In genomic region chr15:3226573-3226972, GRCm38 (mm10) we compare ENCODE assay signal across 22 mouse cellular contexts.
"Had no signal": no experiment of that assay in that cellular context is flagged by ENCODE, and none has a peak within 500 bp of the region (broad histone marks: within the 10 kb centered on the region; RNA-seq: fewer than 3 reads in every experiment).

No protein-coding gene starts in this region.

- H3K4me3 ChIP-seq: heart, embryonic 10.5 days; heart, embryonic 12.5 days; hindbrain, embryonic 13.5 days; hindbrain, embryonic 15.5 days; kidney, embryonic 15.5 days; limb, embryonic 10.5 days; limb, embryonic 12.5 days had no signal

- DNase-seq: forebrain, postnatal 0 days; gastrocnemius, postnatal 14 days; gastrocnemius, postnatal 36 days; heart, adult 11 months; heart, postnatal 10 days; kidney, adult 11 months; kidney, adult 2 months; kidney, adult 9 months; kidney, postnatal 14 days; kidney, postnatal 36 days; layer of hippocampus, adult 9-11 months; layer of hippocampus, postnatal 36 days had no signal

- H3K27me3 ChIP-seq: heart, embryonic 12.5 days; hindbrain, embryonic 13.5 days; hindbrain, embryonic 15.5 days; kidney, embryonic 15.5 days; limb, embryonic 12.5 days had no signal

- H3K9me3 ChIP-seq: heart, embryonic 10.5 days; heart, embryonic 12.5 days; hindbrain, embryonic 13.5 days; hindbrain, embryonic 15.5 days; kidney, embryonic 15.5 days; limb, embryonic 10.5 days; limb, embryonic 12.5 days had no signal

- H3K4me1 ChIP-seq: hindbrain, embryonic 13.5 days; hindbrain, embryonic 15.5 days; kidney, embryonic 15.5 days had no signal

- ATAC-seq: forebrain, postnatal 0 days; hindbrain, postnatal 0 days had no signal

- H3K9ac ChIP-seq: forebrain, postnatal 0 days; heart, embryonic 12.5 days; hindbrain, embryonic 13.5 days; hindbrain, embryonic 15.5 days; kidney, embryonic 15.5 days; limb, embryonic 12.5 days; liver, embryonic 14.5 days had no signal

- H3K27ac ChIP-seq: heart, embryonic 10.5 days; hindbrain, embryonic 13.5 days; hindbrain, embryonic 15.5 days; hindbrain, postnatal 0 days; kidney, embryonic 15.5 days; kidney, postnatal 0 days; limb, embryonic 10.5 days; limb, embryonic 12.5 days; liver, embryonic 14.5 days had no signal

- H3K36me3 ChIP-seq: heart, embryonic 10.5 days; heart, embryonic 12.5 days; hindbrain, embryonic 13.5 days; hindbrain, embryonic 15.5 days; kidney, embryonic 15.5 days; limb, embryonic 10.5 days; limb, embryonic 12.5 days had no signal

- H3K4me2 ChIP-seq: heart, embryonic 12.5 days; hindbrain, embryonic 13.5 days; hindbrain, embryonic 15.5 days; kidney, embryonic 15.5 days; limb, embryonic 12.5 days had no signal
